Mouse (Mus musculus): ENCODE results near the gene Rgl2.

- TF ChIP-seq CTCF (IDR thresholded peaks at IDR 0.05; ENCODE audit: insufficient read depth, low read length), result no peak
- TF ChIP-seq POLR2A (IDR thresholded peaks at IDR 0.05; ENCODE audit: borderline replicate concordance, extremely low read depth, low read depth, low read length), result no peak
Observed at GRCm38 (mm10) chr17:33936993-33937392, 7.7 kb downstream of the Rgl2 start.
